Mouse (Mus musculus) embryonic facial prominence, embryonic 13.5 days (tissue): ENCODE results near the gene Wdr45. TPM values are rescaled to one million over a fixed set of nuclear protein-coding genes. Genes with fewer than 3 reads are reported as not detected.
"Not testable (repeated sequence)": the region's sequence is repeated elsewhere in the genome, so short reads cannot be mapped to it uniquely, and the experiment has no call there.

Experiments used
- ATAC-seq: fragments of 200-750 bp; cut with Nextera tagmentation; 2 replicates; pipeline ENCODE4 v1.8.0; 2017; ENCODE audit warnings: low read depth; ENCODE audit not compliant: insufficient number of reproducible peaks, insufficient read depth, low FRiP score, low TSS enrichment
- H3K27ac ChIP-seq: fragments of 300-500 bp; sonication (generic); 2 replicates; pipeline ENCODE4 v1.5.1; 2015; ENCODE audit warnings: moderate library complexity, mild to moderate bottlenecking, inconsistent platforms
- H3K27me3 ChIP-seq: fragments of 300-500 bp; sonication (generic); 2 replicates; pipeline ENCODE4 v1.6.1; 2015; ENCODE audit warnings: mild to moderate bottlenecking, inconsistent platforms
- H3K36me3 ChIP-seq: fragments of 300-500 bp; sonication (generic); 2 replicates; pipeline ENCODE4 v1.6.1; 2015; ENCODE audit warnings: mild to moderate bottlenecking, inconsistent platforms
- H3K4me1 ChIP-seq: fragments of 300-500 bp; sonication (generic); 2 replicates; pipeline ENCODE4 v1.6.1; 2015; ENCODE audit warnings: inconsistent platforms
- H3K4me2 ChIP-seq: fragments of 300-500 bp; sonication (generic); 2 replicates; pipeline ENCODE4 v1.6.1; 2015; ENCODE audit warnings: moderate library complexity, mild to moderate bottlenecking, inconsistent platforms
- H3K4me3 ChIP-seq: fragments of 300-500 bp; sonication (generic); 2 replicates; pipeline ENCODE4 v1.5.1; 2015; ENCODE audit warnings: mild to moderate bottlenecking, inconsistent platforms
- H3K9ac ChIP-seq: fragments of 300-500 bp; sonication (generic); 2 replicates; pipeline ENCODE4 v1.6.1; 2015; ENCODE audit warnings: mild to moderate bottlenecking, inconsistent platforms
- H3K9me3 ChIP-seq: fragments of 300-500 bp; sonication (generic); 2 replicates; pipeline ENCODE4 v1.6.1; 2016; ENCODE audit warnings: inconsistent platforms
- WGBS: fragments of 180-500 bp; shearing (Covaris S2); methylation state at CpG from one replicate; pipeline ENCODE4 v1.1.7; 2015; ENCODE audit warnings: mixed read lengths; 5-methylcytosine and 5-hydroxymethylcytosine counted together
- polyA plus RNA-seq: library from polyadenylated mRNA; unstranded; fragments of >200 nt; fragmentation: Nextera tagmentation; extraction: Ambion mirVana; gene quantifications from 2 replicates; pipeline ENCODE4 v1.2.1, GENCODE M21; 2015

Gene Wdr45
- polyA plus RNA-seq, 1 experiment from 2014 or later = 37.7 TPM

DNA sequence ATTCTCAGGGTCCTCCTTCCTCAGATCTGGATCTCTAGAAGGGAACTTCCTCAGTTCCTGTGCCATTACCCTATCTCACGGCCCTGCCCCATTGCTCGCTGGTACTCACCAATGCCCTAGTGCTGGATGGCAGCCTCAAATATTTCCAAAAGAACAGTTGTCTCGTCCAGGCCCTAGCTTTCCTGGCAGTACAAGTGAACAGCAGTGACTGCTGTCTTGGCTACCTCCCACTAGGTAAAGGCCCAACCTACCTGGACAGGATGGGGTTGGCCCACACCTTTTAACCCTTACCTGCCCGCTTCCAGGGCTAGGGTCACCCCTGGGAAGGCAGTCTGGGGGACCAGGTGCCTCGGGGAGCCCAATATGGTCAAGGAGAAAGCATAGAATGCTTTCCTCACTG, 27.0 kb downstream of the Wdr45 start:
- H3K27me3 ChIP-seq = no peaks in the 10 kb centered on the region
- no peak overlapping the region for H3K4me2 ChIP-seq
- WGBS = 74% methylated on average over 5 of the region's 5 CpGs
- ATAC-seq = no peak
- peaks cover 12% of the 10 kb centered on the region; the same call in 1 of the 2 replicates for H3K36me3 ChIP-seq
- H3K4me3 ChIP-seq = no peak overlapping the region
- no peaks in the 10 kb centered on the region for H3K4me1 ChIP-seq
- no peaks in the 10 kb centered on the region for H3K9me3 ChIP-seq
- H3K27ac ChIP-seq = peak overlapping the region; percentile 48; the same call in 1 of the 2 replicates
- H3K9ac ChIP-seq = no peak overlapping the region

DNA sequence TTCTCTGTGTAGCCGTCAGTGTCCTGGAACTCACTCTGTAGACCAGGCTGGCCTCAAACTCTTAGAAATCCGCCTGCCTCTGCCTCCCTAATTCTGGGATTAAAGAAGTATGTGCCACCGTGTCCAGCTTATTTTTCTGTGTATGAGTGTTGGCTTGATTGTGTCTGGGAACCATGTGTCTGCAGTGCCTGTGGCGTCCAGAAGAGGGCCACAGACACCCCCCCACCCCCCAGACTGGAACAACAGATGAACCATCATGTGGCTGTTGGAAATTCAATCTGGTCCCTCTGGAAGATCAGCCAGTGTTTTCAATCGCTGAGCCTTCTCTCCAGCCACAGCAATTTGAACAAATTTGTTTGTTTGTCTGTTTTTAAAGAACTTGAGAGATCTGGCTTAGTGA, 29.3 kb downstream of the Wdr45 start:
- no peaks in the 10 kb centered on the region for H3K9me3 ChIP-seq
- 57% methylated on average over 5 of the region's 5 CpGs for WGBS
- no peak for ATAC-seq
- no peak overlapping the region for H3K4me2 ChIP-seq
- no peaks in the 10 kb centered on the region for H3K27me3 ChIP-seq
- H3K4me3 ChIP-seq = no peak overlapping the region
- H3K27ac ChIP-seq = no peak overlapping the region
- H3K4me1 ChIP-seq = no peaks in the 10 kb centered on the region
- H3K36me3 ChIP-seq = 0 out of 2 replicates have a peak, but pooled peaks cover 2% of the 10 kb centered on the region
- no peak overlapping the region for H3K9ac ChIP-seq

DNA sequence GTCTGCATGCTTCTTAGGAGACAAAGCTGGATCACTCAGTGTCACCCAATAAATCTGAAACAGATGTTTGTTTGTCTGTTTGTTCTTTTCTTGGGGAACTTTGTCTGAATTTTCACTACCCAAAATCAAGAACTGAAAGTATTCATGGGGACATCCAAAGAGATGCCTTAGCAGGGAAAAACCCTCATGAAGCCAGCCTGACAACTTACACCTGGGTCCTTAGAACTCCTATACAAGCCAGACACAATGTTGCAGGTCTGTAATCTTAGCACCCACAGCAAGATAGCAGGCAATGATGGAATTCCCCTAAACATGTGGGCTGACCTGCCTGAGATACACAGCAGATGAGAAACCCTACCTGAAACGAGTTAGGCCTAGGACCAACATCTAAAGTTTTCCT, 30.8 kb downstream of the Wdr45 start:
- no peak overlapping the region for H3K27ac ChIP-seq

DNA sequence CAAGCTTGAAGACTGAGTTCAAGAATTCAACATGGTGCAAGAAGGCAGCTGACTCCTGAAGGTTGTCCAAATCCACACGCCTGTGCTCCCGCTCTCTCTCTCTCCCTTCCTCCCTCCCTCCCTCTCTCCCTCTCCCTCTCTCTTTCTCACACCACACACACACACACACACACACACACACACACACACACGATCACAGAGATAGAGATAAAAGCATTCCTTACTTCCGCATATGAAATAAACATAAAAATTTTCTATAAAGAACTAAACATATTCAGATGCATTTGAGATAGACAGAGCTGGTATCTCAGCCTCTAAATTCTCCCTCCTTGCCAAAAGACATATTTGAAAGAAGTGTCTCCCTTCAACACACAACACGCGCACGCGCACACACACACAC, 31.3 kb downstream of the Wdr45 start:
- Histone ChIP-seq H3K4me3 (no peak overlapping the region), H3K27me3 (no peaks in the 10 kb centered on the region), H3K4me1 (peaks cover 6% of the 10 kb centered on the region; the same call in 1 of the 2 replicates), H3K9me3 (no peaks in the 10 kb centered on the region), H3K4me2 (no peak overlapping the region), H3K9ac (no peak overlapping the region), H3K36me3 (0 out of 2 replicates have a peak, but pooled peaks cover 2% of the 10 kb centered on the region), H3K27ac (no peak overlapping the region)
- WGBS = 92% methylated on average over 8 of the region's 8 CpGs
- no peak for ATAC-seq

More for the DNA sequence above, 30.8 kb downstream of the Wdr45 start:
- WGBS = 53% methylated on average over 1 of the region's 1 CpGs
- no peak overlapping the region for H3K4me3 ChIP-seq
- H3K4me2 ChIP-seq = no peak overlapping the region
- ATAC-seq = no peak
- peaks cover 5% of the 10 kb centered on the region; the same call in 1 of the 2 replicates for H3K4me1 ChIP-seq
- no peaks in the 10 kb centered on the region for H3K9me3 ChIP-seq
- H3K9ac ChIP-seq = no peak overlapping the region
- H3K27me3 ChIP-seq = no peaks in the 10 kb centered on the region
- H3K36me3 ChIP-seq = 0 out of 2 replicates have a peak, but pooled peaks cover 2% of the 10 kb centered on the region

DNA sequence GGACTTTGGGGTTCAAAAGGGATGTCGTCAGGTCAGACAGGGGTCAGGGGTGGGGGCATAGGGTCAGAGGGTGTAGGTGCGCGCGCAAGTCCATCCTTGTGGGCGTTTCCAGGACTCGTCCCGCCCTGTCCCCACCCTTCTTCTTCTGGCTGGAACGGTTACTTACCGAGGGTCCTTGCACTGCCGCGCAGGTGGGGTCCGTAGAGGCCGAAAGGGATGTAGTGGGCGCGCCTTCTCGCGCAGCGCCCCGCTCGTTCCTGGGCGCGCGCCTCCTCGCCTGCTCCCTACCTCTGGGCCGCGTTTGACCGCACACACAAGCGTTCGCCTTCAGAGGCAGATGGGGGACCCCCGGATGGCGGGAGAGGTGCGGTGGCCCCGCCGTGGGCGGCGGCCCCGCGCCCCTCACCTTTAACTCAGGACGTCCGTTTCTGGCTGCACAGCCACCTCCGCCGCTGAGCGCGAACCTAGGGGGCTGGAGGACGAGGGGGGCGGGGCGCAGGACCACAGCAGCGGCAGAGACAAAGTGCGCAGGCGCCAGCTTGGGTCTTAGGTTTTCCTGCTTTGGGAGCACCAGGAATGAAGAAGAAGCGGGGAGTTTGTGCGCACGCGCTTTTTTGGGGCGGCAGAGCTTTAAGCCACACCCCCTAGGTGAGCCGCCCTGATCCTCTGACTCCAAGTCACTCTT, 36.4 kb downstream of the Wdr45 start, which contains the start of gene Ccdc120:
Gene Ccdc120 (minus strand): TSS at position 474 of the 685 bp plus-strand sequence.
- peak within 1 kb of the TSS; percentile 60 for H3K4me2 ChIP-seq
- H3K36me3 ChIP-seq = no peaks in the 10 kb centered on the region
- H3K9ac ChIP-seq = peak within 1 kb of the TSS; percentile 77
- ATAC-seq = peak; percentile 74
- H3K4me1 ChIP-seq = peaks cover 6% of the 10 kb centered on the region; the same call in 1 of the 2 replicates
- 21% methylated on average over 42 of the region's 56 CpGs for WGBS
- H3K9me3 ChIP-seq = no peaks in the 10 kb centered on the region
- no peaks in the 10 kb centered on the region for H3K27me3 ChIP-seq
- H3K4me3 ChIP-seq = peak within 1 kb of the TSS; percentile 60
- H3K27ac ChIP-seq = no peak within 1 kb of the TSS

DNA sequence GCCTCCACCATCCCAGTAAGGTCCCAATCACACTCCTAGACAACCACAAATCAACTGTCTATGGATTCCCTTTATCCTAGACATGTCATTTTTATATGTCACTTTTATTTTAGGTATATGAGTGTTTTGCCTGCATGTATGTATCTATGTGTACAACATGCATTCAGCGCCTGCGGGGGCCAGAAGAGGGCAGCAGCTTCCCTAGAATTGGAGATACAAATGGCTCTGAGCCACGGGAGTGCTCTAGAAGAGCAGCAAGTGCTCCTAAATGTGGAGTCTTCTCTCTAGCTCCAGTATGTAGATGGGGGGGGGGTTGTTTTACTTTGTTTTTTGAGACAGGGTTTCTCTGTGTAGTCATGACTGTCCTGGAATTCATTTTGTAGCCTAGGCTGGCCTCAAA, 39.5 kb downstream of the Wdr45 start:
- H3K27ac ChIP-seq, H3K4me3 ChIP-seq, H3K9ac ChIP-seq, H3K27me3 ChIP-seq, H3K9me3 ChIP-seq, H3K4me1 ChIP-seq, H3K4me2 ChIP-seq, H3K36me3 ChIP-seq, ATAC-seq: not testable (repeated sequence)
- WGBS = 22% methylated on average over 3 of the region's 3 CpGs

DNA sequence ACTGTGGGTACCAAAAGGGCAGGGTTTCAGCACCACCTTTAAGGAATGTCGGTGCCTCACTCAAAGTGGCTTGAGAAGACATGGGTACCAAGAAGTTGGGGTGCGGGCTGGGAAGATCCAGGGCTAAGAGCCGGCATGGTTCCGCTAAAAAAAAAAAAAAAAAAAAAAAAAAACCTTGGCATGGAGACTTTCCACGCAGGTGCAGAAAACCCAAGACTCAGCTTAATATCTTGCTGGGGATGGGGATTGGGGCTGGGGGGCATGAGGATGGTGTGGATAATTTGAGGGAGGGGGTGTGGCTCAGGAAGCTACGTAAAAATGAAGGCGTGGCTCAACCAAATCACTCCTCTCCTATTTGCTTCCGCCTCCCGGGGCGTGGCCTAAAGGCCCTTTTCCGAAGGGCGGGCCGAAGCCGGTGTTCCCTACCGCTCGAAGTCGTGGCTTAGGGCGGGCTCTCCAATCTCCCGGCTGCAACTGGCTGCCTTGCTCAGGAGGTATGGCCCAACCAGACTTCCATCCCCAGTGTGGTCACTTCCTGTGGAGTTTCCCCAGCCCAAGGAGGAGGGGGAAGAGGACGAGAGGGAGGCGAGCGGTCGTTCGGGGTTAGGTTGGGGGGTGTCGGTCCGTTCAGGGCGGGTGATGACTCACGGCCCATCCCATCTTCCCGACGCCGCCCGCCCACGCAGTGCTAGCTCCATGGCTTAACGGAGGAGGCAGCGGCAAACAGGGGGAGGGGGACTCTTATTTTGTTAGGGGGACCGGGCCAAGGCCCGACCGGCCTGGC, 48.2 kb downstream of the Wdr45 start, which contains the start of gene Tfe3:
Gene Tfe3 (plus strand): TSS at position 424 of the 784 bp plus-strand sequence.
- Histone ChIP-seq H3K4me3 (peak within 1 kb of the TSS; percentile 67), H3K27ac (peak within 1 kb of the TSS; percentile 62; the same call in 1 of the 2 replicates), H3K4me1 (peaks cover 19% of the 10 kb centered on the region), H3K9me3 (no peaks in the 10 kb centered on the region), H3K27me3 (no peaks in the 10 kb centered on the region), H3K36me3 (peaks cover 1% of the 10 kb centered on the region; the same call in 1 of the 2 replicates), H3K9ac (peak within 1 kb of the TSS; percentile 77), H3K4me2 (peak within 1 kb of the TSS; percentile 69)
- peak; percentile 92 for ATAC-seq
- 21% methylated on average over 36 of the region's 38 CpGs for WGBS

DNA sequence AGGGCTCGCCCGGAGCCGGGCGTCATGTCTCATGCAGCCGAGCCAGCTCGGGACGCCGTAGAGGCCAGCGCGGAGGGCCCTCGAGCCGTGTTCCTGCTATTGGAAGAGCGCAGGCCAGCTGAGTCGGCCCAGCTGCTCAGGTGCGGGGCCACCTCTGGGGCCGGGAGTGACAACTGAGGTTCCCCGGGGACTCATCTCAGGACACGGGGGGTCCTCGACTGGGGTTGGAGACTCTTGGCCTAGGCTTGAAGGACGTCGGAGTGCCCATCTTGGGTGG, 48.7 kb downstream of the Wdr45 start:
- H3K4me1 ChIP-seq = peaks cover 19% of the 10 kb centered on the region
- H3K36me3 ChIP-seq = peaks cover 7% of the 10 kb centered on the region; the same call in 1 of the 2 replicates
- H3K4me3 ChIP-seq = peak overlapping the region; percentile 67
- H3K9me3 ChIP-seq = no peaks in the 10 kb centered on the region
- H3K4me2 ChIP-seq = peak overlapping the region; percentile 69
- no peak for ATAC-seq
- 17% methylated on average over 21 of the region's 21 CpGs for WGBS
- peak overlapping the region; percentile 62; the same call in 1 of the 2 replicates for H3K27ac ChIP-seq
- H3K27me3 ChIP-seq = no peaks in the 10 kb centered on the region
- H3K9ac ChIP-seq = peak overlapping the region; percentile 77

DNA sequence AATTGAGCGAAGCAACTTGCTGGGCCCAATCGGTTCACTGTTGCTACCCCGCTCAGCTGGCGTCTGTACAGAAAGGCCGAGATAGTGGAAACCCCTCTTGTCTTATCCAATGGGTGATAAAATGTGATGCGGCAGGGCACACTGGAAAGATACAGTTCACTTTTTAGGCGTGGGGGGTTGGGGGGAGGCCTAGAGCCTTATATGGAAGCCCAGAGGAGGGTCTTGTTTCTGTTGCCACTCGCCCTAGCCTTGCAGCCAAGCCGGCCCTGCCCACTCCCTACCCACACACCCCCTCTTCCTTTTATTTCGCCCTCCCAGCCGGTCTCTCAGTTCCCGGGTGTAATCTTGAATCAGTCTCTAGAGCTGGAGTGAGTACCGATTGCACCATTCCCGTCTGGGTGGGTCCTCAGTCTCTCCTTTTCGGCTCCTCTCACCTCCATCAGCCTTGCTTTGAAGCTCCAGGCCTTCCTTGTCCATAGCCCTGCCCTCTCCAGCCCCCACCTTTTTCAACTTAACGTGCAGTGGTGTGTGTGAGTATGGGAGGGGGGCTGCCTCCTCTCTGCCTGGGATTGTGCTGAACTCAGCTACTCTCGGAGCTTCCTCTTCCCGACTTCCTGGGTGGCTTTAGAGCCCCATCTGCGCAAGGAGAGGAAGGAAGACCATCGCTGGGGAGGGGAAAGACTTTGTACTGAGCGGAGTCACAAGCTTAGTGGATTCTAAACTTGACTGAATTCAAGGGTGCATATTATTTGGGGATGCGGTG, 49.7 kb downstream of the Wdr45 start:
- WGBS = 20% methylated on average over 22 of the region's 22 CpGs
- no peaks in the 10 kb centered on the region for H3K9me3 ChIP-seq
- no peak overlapping the region for H3K27ac ChIP-seq
- ATAC-seq = no peak
- peaks cover 16% of the 10 kb centered on the region for H3K36me3 ChIP-seq
- peak overlapping the region; percentile 67 for H3K4me3 ChIP-seq
- peak overlapping the region; percentile 77 for H3K9ac ChIP-seq
- no peaks in the 10 kb centered on the region for H3K27me3 ChIP-seq
- H3K4me2 ChIP-seq = peak overlapping the region; percentile 69
- H3K4me1 ChIP-seq = peaks cover 19% of the 10 kb centered on the region

DNA sequence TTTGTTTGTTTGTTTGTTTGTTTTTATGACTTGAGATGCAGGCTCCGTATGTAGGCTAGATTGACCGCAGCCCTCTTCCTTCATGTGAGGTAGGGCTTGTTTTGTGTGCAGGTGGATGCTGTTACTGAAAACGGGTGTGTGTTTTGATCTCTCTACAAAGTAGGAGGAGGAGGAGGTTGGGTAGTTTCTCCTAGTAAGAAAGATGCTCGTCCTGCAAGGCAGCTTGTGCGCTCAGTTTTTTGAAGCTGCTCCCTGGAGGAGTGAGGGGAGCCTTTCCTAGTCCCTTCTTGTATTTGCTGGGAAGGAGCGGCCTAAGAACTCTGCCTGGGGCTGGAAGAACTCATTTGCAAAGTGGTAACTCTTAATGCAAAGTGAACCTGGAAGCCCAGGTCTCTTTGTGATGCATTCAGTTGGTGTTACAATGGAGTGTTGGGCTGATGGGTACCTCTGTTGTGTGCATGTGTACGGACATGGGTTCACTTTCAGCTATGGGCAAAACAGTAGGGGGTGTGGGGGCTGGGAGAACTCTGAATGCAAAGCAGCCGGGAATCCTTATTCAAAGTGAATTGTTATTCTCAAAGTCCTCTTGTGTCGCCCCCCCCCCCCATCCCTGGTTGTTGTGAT, 50.6 kb downstream of the Wdr45 start:
- ATAC-seq = no peak
- Histone ChIP-seq H3K27me3 (no peaks in the 10 kb centered on the region), H3K4me3 (peak overlapping the region; percentile 67), H3K4me1 (peaks cover 19% of the 10 kb centered on the region), H3K36me3 (peaks cover 18% of the 10 kb centered on the region), H3K27ac (no peak overlapping the region), H3K9ac (peak overlapping the region; percentile 32), H3K9me3 (no peaks in the 10 kb centered on the region), H3K4me2 (peak overlapping the region; percentile 69)
- WGBS = 17% methylated on average over 9 of the region's 9 CpGs

DNA sequence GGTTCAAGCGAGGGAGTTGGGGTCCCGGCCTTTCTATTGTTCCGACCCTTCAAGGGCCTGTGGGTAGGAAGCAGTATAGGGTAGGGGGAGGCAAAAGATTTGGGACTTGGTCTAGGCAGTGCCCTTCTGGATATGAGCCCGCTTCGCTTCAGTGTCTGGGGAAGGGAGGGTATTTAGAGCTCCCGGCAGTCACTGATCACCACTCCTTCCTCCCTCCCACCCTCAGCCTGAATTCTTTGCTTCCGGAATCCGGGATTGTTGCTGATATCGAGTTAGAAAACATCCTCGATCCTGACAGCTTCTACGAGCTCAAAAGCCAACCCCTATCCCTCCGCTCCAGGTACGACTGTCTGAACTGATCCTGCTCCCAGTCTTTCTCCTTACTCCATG, 51.1 kb downstream of the Wdr45 start:
- ATAC-seq = no peak
- Histone ChIP-seq H3K9me3 (no peaks in the 10 kb centered on the region), H3K4me2 (peak overlapping the region; percentile 69), H3K4me1 (peaks cover 19% of the 10 kb centered on the region), H3K36me3 (peaks cover 24% of the 10 kb centered on the region), H3K4me3 (peak overlapping the region; percentile 67), H3K9ac (0 out of 2 replicates have a peak overlapping the region, but pooled peaks have one; percentile 6), H3K27ac (no peak overlapping the region), H3K27me3 (no peaks in the 10 kb centered on the region)
- 21% methylated on average over 11 of the region's 13 CpGs for WGBS
